Mouse (Mus musculus): ENCODE data around the gene Tspan13. TPM values are rescaled to one million over a fixed set of nuclear protein-coding genes. Genes with fewer than 3 reads are reported as not detected.

The Tspan13 gene
- polyA plus RNA-seq, 1 experiment = 294 TPM

GRCm38 (mm10) chr12:36072860-36073259 is 30.6 kb upstream of the Tspan13 start:
- peaks cover 13% of the 10 kb centered on the region for H3K4me1 ChIP-seq (replicated peaks; ENCODE audit: control insufficient read depth, insufficient read depth, low read length)
- no peak overlapping the region for H3K4me3 ChIP-seq (ENCODE audit: control insufficient read depth, insufficient read depth, low read length)
- DNase-seq = no peak
- H3K27ac ChIP-seq (ENCODE audit: control insufficient read depth, insufficient read depth, low read length) = no peak overlapping the region
- TF ChIP-seq CTCF (IDR thresholded peaks at IDR 0.05; ENCODE audit: borderline replicate concordance, control insufficient read depth, extremely low read depth, insufficient read depth, low read length, poor library complexity) (no peak), POLR2A (IDR thresholded peaks at IDR 0.05; ENCODE audit: control insufficient read depth, extremely low read depth, insufficient read depth, low read length, poor library complexity) (no peak)
- no peaks in the 10 kb centered on the region for H3K36me3 ChIP-seq (ENCODE audit: control insufficient read depth, insufficient read depth, low read length)
- H3K27me3 ChIP-seq (ENCODE audit: control insufficient read depth, insufficient read depth, low read length) = no peaks in the 10 kb centered on the region
- WGBS = 49% methylated on average over 5 of the region's 5 CpGs

DNA sequence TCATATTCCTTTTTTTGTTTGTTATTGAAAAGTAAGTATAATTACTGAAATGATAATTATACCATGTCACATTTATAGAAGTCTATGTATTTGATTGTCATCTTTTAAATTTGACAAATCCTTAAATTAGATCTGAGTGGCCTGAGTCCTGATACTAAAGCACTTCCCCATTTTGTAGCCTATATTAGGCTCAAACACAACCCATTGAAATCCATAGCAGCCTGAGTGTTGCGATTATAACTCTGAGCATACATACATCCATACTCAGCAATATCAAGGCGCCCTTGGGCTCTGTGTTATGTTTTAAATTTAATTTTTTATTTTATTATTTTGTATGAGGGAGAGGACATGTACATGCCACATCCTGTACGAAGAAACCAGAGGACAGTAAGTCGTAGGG is 27.9 kb upstream of the Tspan13 start:
- no peak overlapping the region for H3K27ac ChIP-seq (ENCODE audit: control insufficient read depth, insufficient read depth, low read length)

DNA sequence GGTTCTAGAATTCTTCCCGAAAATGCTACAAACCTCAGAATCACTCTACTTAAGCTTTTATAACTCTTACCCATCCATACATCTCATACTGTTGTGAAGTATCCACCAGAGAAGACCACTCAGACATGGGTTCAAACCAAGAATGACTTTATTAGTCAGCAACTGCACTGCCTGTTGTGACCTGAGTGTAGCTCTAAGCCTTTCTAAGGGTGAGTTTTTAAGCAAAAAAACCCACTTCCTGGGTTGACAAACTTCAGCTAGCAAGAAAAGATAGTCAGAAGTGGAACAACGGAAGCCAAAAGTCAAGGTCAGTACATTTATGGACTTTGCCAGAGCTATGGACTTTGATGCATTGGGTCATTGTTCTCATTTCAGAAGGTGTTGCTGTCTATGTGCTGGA is 25.2 kb upstream of the Tspan13 start:
- H3K36me3 ChIP-seq (ENCODE audit: control insufficient read depth, insufficient read depth, low read length) = no peaks in the 10 kb centered on the region
- no peak overlapping the region for H3K27ac ChIP-seq (ENCODE audit: control insufficient read depth, insufficient read depth, low read length)
- TF ChIP-seq CTCF (IDR thresholded peaks at IDR 0.05; ENCODE audit: borderline replicate concordance, control insufficient read depth, extremely low read depth, insufficient read depth, low read length, poor library complexity) (no peak), POLR2A (IDR thresholded peaks at IDR 0.05; ENCODE audit: control insufficient read depth, extremely low read depth, insufficient read depth, low read length, poor library complexity) (no peak)
- no peak overlapping the region for H3K4me3 ChIP-seq (ENCODE audit: control insufficient read depth, insufficient read depth, low read length)
- 78% methylated on average over 2 of the region's 2 CpGs for whole genome bisulfite sequencing
- H3K4me1 ChIP-seq (replicated peaks; ENCODE audit: control insufficient read depth, insufficient read depth, low read length) = peaks cover 3% of the 10 kb centered on the region; the same call in 1 of the 2 replicates
- no peak for DNase-seq
- H3K27me3 ChIP-seq (ENCODE audit: control insufficient read depth, insufficient read depth, low read length) = no peaks in the 10 kb centered on the region

More for the DNA sequence above, 27.9 kb upstream of the Tspan13 start:
- no peak for DNase-seq
- TF ChIP-seq POLR2A (IDR thresholded peaks at IDR 0.05; ENCODE audit: control insufficient read depth, extremely low read depth, insufficient read depth, low read length, poor library complexity) (no peak), CTCF (IDR thresholded peaks at IDR 0.05; ENCODE audit: borderline replicate concordance, control insufficient read depth, extremely low read depth, insufficient read depth, low read length, poor library complexity) (no peak)
- 93% methylated on average over 4 of the region's 4 CpGs for WGBS
- Histone ChIP-seq H3K4me1 (replicated peaks; ENCODE audit: control insufficient read depth, insufficient read depth, low read length) (peaks cover 10% of the 10 kb centered on the region), H3K4me3 (ENCODE audit: control insufficient read depth, insufficient read depth, low read length) (no peak overlapping the region), H3K27me3 (ENCODE audit: control insufficient read depth, insufficient read depth, low read length) (no peaks in the 10 kb centered on the region), H3K36me3 (ENCODE audit: control insufficient read depth, insufficient read depth, low read length) (no peaks in the 10 kb centered on the region)

- no peaks in the 10 kb centered on the region for H3K4me1 ChIP-seq (replicated peaks; ENCODE audit: control insufficient read depth, insufficient read depth, low read length)
Measured at GRCm38 (mm10) chr12:36065911-36066310, 23.6 kb upstream of the Tspan13 start.

DNA sequence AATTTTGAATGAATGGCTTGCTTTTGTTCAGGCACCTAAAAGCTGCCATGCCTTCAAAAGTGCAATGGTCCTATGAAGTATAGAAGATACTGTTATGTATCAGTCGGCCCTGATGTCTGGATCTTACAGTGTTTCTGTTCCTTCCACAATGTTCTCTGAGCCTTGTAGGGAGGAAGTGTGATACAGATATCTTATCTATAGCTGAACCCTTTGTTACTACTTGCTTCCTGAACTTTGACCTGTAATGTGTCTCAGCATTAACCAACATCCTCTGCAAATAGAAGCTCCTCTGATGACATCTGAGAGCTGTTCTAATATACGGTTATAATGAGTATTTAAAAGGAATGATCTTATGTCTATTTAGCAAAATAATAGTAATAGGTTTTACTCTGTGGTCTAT is 15.4 kb upstream of the Tspan13 start:
- DNase-seq = no peak
- Histone ChIP-seq H3K36me3 (ENCODE audit: control insufficient read depth, insufficient read depth, low read length) (no peaks in the 10 kb centered on the region), H3K27me3 (ENCODE audit: control insufficient read depth, insufficient read depth, low read length) (no peaks in the 10 kb centered on the region), H3K4me1 (replicated peaks; ENCODE audit: control insufficient read depth, insufficient read depth, low read length) (0 out of 2 replicates have a peak, but pooled peaks cover 2% of the 10 kb centered on the region), H3K4me3 (ENCODE audit: control insufficient read depth, insufficient read depth, low read length) (no peak overlapping the region), H3K27ac (ENCODE audit: control insufficient read depth, insufficient read depth, low read length) (no peak overlapping the region)
- TF ChIP-seq POLR2A (IDR thresholded peaks at IDR 0.05; ENCODE audit: control insufficient read depth, extremely low read depth, insufficient read depth, low read length, poor library complexity) = no peak
- TF ChIP-seq CTCF (IDR thresholded peaks at IDR 0.05; ENCODE audit: borderline replicate concordance, control insufficient read depth, extremely low read depth, insufficient read depth, low read length, poor library complexity) = no peak
- WGBS = 13% methylated on average over 2 of the region's 2 CpGs

More at GRCm38 (mm10) chr12:36065911-36066310, 23.6 kb upstream of the Tspan13 start:
- Histone ChIP-seq H3K27ac (ENCODE audit: control insufficient read depth, insufficient read depth, low read length) (no peak overlapping the region), H3K4me3 (ENCODE audit: control insufficient read depth, insufficient read depth, low read length) (no peak overlapping the region), H3K27me3 (ENCODE audit: control insufficient read depth, insufficient read depth, low read length) (no peaks in the 10 kb centered on the region), H3K36me3 (ENCODE audit: control insufficient read depth, insufficient read depth, low read length) (no peaks in the 10 kb centered on the region)
- no peak for DNase-seq
- TF ChIP-seq POLR2A (IDR thresholded peaks at IDR 0.05; ENCODE audit: control insufficient read depth, extremely low read depth, insufficient read depth, low read length, poor library complexity) (no peak), CTCF (IDR thresholded peaks at IDR 0.05; ENCODE audit: borderline replicate concordance, control insufficient read depth, extremely low read depth, insufficient read depth, low read length, poor library complexity) (no peak)
- WGBS = 97% methylated on average over 1 of the region's 1 CpGs

DNA sequence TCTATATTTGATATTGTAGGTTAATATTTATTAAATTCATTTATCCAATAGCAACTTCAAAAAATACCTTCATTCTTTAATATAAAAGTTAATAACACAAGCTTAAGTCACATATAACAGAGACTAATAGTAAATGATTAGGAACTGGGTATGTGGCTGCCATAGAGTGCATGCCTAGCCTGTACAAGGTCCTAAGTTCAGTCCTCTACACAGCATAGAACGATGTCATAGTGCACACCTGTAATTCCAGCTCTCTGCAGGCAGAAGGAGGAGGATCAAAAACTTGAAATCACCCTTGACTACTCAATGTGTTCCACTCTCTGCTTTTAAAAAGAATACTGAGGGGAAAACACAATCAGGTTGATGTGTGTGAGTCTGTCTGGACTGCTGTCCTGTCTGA is 8.0 kb upstream of the Tspan13 start:
- TF ChIP-seq CTCF (IDR thresholded peaks at IDR 0.05; ENCODE audit: borderline replicate concordance, control insufficient read depth, extremely low read depth, insufficient read depth, low read length, poor library complexity) (no peak), POLR2A (IDR thresholded peaks at IDR 0.05; ENCODE audit: control insufficient read depth, extremely low read depth, insufficient read depth, low read length, poor library complexity) (no peak)
- H3K4me1 ChIP-seq (replicated peaks; ENCODE audit: control insufficient read depth, insufficient read depth, low read length) = peaks cover 9% of the 10 kb centered on the region

GRCm38 (mm10) chr12:36047593-36047992 is 5.3 kb upstream of the Tspan13 start:
- Histone ChIP-seq H3K4me3 (ENCODE audit: control insufficient read depth, insufficient read depth, low read length) (no peak overlapping the region), H3K27ac (ENCODE audit: control insufficient read depth, insufficient read depth, low read length) (no peak overlapping the region), H3K4me1 (replicated peaks; ENCODE audit: control insufficient read depth, insufficient read depth, low read length) (peaks cover 17% of the 10 kb centered on the region), H3K36me3 (ENCODE audit: control insufficient read depth, insufficient read depth, low read length) (no peaks in the 10 kb centered on the region), H3K27me3 (ENCODE audit: control insufficient read depth, insufficient read depth, low read length) (no peaks in the 10 kb centered on the region)
- no peak for TF ChIP-seq CTCF (IDR thresholded peaks at IDR 0.05; ENCODE audit: borderline replicate concordance, control insufficient read depth, extremely low read depth, insufficient read depth, low read length, poor library complexity)
- no peak for TF ChIP-seq POLR2A (IDR thresholded peaks at IDR 0.05; ENCODE audit: control insufficient read depth, extremely low read depth, insufficient read depth, low read length, poor library complexity)
- DNase-seq = no peak
- WGBS = 100% methylated on average over 2 of the region's 2 CpGs

More for the DNA sequence above, 8.0 kb upstream of the Tspan13 start:
- H3K27ac ChIP-seq (ENCODE audit: control insufficient read depth, insufficient read depth, low read length) = no peak overlapping the region
- no peaks in the 10 kb centered on the region for H3K27me3 ChIP-seq (ENCODE audit: control insufficient read depth, insufficient read depth, low read length)
- H3K4me3 ChIP-seq (ENCODE audit: control insufficient read depth, insufficient read depth, low read length) = no peak overlapping the region
- WGBS = 90% methylated on average over 1 of the region's 1 CpGs
- no peak for DNase-seq
- no peaks in the 10 kb centered on the region for H3K36me3 ChIP-seq (ENCODE audit: control insufficient read depth, insufficient read depth, low read length)

All from thymus, adult 2 months (tissue).